Mouse (Mus musculus): ENCODE measurements at regions not wholly inside any gene's neighbourhood (a gene's known extent, or its start where the extent isn't known, plus 50 kb on each side); places are given as distances from the start of the nearest gene placed in this dataset.

DNA sequence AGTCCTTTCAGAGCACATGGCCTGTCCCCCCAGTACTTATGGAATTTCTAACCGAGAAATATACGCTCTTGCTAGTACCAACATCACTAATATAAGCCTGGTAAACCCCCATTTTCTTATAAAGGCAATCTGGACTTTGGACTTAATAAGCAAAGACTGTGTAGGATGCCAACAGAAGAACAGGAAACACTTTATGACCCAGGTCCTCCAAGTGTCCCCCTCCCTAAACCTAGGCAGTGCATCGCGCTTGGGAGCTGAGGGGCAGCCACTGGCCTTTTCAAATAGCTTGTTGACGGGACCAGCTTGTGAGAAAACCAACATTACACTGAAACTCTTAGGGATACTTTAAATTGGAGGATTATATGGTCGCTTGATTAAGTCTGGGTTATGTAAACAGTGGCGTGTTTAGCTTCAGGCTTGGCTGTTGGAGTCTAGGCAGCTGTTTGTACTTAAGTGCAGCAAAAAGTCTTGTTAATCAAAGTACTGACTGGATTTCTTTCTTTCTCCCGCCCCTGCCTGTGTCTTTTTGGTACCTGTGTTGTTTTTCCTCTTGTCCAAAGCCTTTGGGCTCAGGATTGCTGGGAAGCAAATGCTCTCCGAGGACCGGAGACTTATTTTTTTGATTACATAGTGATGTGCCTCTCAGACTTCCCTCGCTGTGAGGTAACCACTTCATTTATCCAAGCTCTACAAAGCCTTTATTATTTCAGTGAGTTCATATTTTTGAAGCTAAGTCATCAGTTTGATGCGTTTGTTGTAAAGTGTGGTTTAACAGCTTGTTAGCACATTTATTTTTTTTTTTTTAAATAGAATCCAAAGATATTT is 205.8 kb upstream of the Bmp2 start:
- no peak for TF ChIP-seq USF1 (IDR thresholded peaks at IDR 0.05; ENCODE audit: low read depth)
- no peak for TF ChIP-seq CTCF (IDR thresholded peaks at IDR 0.05; ENCODE audit: control insufficient read depth, insufficient read depth, insufficient read length)
- no peak for TF ChIP-seq MYOG (IDR thresholded peaks at IDR 0.05; ENCODE audit: control insufficient read depth, extremely low read depth, insufficient read length)
- TF ChIP-seq FOSL1 (IDR thresholded peaks at IDR 0.05; ENCODE audit: insufficient read depth, low read length, poor library complexity, severe bottlenecking): no peak
- TF ChIP-seq MAX (IDR thresholded peaks at IDR 0.05): no peak
